Mouse (Mus musculus) liver, embryonic 13.5 days (tissue): ENCODE measurements around the gene Nr5a2. TPM values are rescaled to one million over a fixed set of nuclear protein-coding genes. Genes with fewer than 3 reads are reported as not detected.

Experiments used
- ATAC-seq: fragments of 200-750 bp; cut with Nextera tagmentation; 2 replicates; pipeline ENCODE4 v1.8.0; 2017; ENCODE audit warnings: low read depth, mild to moderate bottlenecking, moderate number of reproducible peaks, moderate library complexity
- DNase-seq: peaks from one replicate; pipeline ENCODE4 v3.0.0; 2022
- H3K27ac ChIP-seq: fragments of 300-500 bp; sonication (generic); 2 replicates; pipeline ENCODE4 v1.5.1; 2015; ENCODE audit warnings: moderate library complexity, mild to moderate bottlenecking, inconsistent platforms
- H3K27me3 ChIP-seq: fragments of 300-500 bp; sonication (generic); 2 replicates; pipeline ENCODE4 v1.6.1; 2015; ENCODE audit warnings: mild to moderate bottlenecking, inconsistent platforms
- H3K36me3 ChIP-seq: fragments of 300-500 bp; sonication (generic); 2 replicates; pipeline ENCODE4 v1.6.1; 2015; ENCODE audit warnings: mild to moderate bottlenecking, inconsistent platforms
- H3K4me1 ChIP-seq: fragments of 300-500 bp; sonication (generic); replicated peaks from 2 replicates; pipeline ENCODE4 v1.6.1; 2015; ENCODE audit warnings: inconsistent platforms
- H3K4me2 ChIP-seq: fragments of 300-500 bp; sonication (generic); 2 replicates; pipeline ENCODE4 v1.6.1; 2015; ENCODE audit warnings: inconsistent platforms, mild to moderate bottlenecking, moderate library complexity
- H3K4me3 ChIP-seq: fragments of 300-500 bp; sonication (generic); replicated peaks from 2 replicates; pipeline ENCODE4 v1.5.1; 2015; ENCODE audit warnings: mild to moderate bottlenecking, inconsistent platforms
- H3K9ac ChIP-seq: fragments of 300-500 bp; sonication (generic); 2 replicates; pipeline ENCODE4 v1.6.1; 2015; ENCODE audit warnings: mild to moderate bottlenecking, inconsistent platforms
- H3K9me3 ChIP-seq: fragments of 300-500 bp; sonication (generic); replicated peaks from 2 replicates; pipeline ENCODE4 v1.6.1; 2016; ENCODE audit warnings: inconsistent platforms
- WGBS: fragments of 180-500 bp; shearing (Covaris S2); methylation state at CpG from one replicate; pipeline ENCODE4 v1.1.7; 2015; ENCODE audit not compliant: insufficient replicate concordance; 5-methylcytosine and 5-hydroxymethylcytosine counted together
- polyA plus RNA-seq: library from polyadenylated mRNA; unstranded; fragments of >200 nt; fragmentation: Nextera tagmentation; extraction: Ambion mirVana; gene quantifications from 2 replicates; pipeline ENCODE4 v1.2.1, GENCODE M21; 2015

Nr5a2 gene
- polyA plus RNA-seq, 1 experiment from 2014 or later = 1.4 TPM

- H3K9ac ChIP-seq = no peak overlapping the region
- ATAC-seq (no peak), DNase-seq (no peak)
- H3K36me3 ChIP-seq = no peaks in the 10 kb centered on the region
- peaks cover 15% of the 10 kb centered on the region; the same call in 1 of the 2 replicates for H3K4me1 ChIP-seq
- no peaks in the 10 kb centered on the region for H3K9me3 ChIP-seq
- H3K27me3 ChIP-seq = no peaks in the 10 kb centered on the region
- H3K4me2 ChIP-seq = no peak overlapping the region
- H3K4me3 ChIP-seq = no peak overlapping the region
- H3K27ac ChIP-seq = no peak overlapping the region; the same call in 1 of the 2 replicates
- WGBS = 50% methylated on average over 8 of the region's 8 CpGs
Measured at GRCm38 (mm10) chr1:136935316-136935959, 24.8 kb downstream of the Nr5a2 start.

- ATAC-seq = no peak
- Histone ChIP-seq H3K4me1 (peaks cover 15% of the 10 kb centered on the region; the same call in 1 of the 2 replicates), H3K27me3 (no peaks in the 10 kb centered on the region), H3K9ac (no peak overlapping the region), H3K27ac (no peak overlapping the region), H3K36me3 (no peaks in the 10 kb centered on the region), H3K9me3 (no peaks in the 10 kb centered on the region), H3K4me3 (no peak overlapping the region), H3K4me2 (no peak overlapping the region)
- WGBS = 75% methylated on average over 10 of the region's 10 CpGs
- no peak for DNase-seq
Measured at GRCm38 (mm10) chr1:136934051-136934450, 26.2 kb downstream of the Nr5a2 start.

GRCm38 (mm10) chr1:136931026-136931425 is 29.2 kb downstream of the Nr5a2 start:
- Histone ChIP-seq H3K4me1 (peaks cover 15% of the 10 kb centered on the region; the same call in 1 of the 2 replicates), H3K27me3 (no peaks in the 10 kb centered on the region), H3K9me3 (no peaks in the 10 kb centered on the region), H3K36me3 (no peaks in the 10 kb centered on the region), H3K9ac (no peak overlapping the region), H3K4me2 (no peak overlapping the region), H3K4me3 (no peak overlapping the region), H3K27ac (no peak overlapping the region)
- ATAC-seq (no peak), DNase-seq (no peak)
- 66% methylated on average over 5 of the region's 5 CpGs for WGBS

- 66% methylated on average over 6 of the region's 6 CpGs for WGBS
- no peaks in the 10 kb centered on the region for H3K36me3 ChIP-seq
- no peaks in the 10 kb centered on the region for H3K27me3 ChIP-seq
- no peaks in the 10 kb centered on the region for H3K9me3 ChIP-seq
- no peak overlapping the region for H3K4me3 ChIP-seq
- H3K4me2 ChIP-seq = no peak overlapping the region; the same call in 1 of the 2 replicates
- DNase-seq = no peak
- ATAC-seq = peak; percentile 63
- peak overlapping the region; percentile 58 for H3K27ac ChIP-seq
- H3K9ac ChIP-seq = no peak overlapping the region
- peaks cover 9% of the 10 kb centered on the region; the same call in 1 of the 2 replicates for H3K4me1 ChIP-seq
Measured at GRCm38 (mm10) chr1:136929743-136930142, 30.5 kb downstream of the Nr5a2 start.

- Histone ChIP-seq H3K4me1 (peaks cover 6% of the 10 kb centered on the region; the same call in 1 of the 2 replicates), H3K27me3 (no peaks in the 10 kb centered on the region), H3K36me3 (no peaks in the 10 kb centered on the region), H3K9me3 (no peaks in the 10 kb centered on the region), H3K4me2 (no peak overlapping the region), H3K9ac (no peak overlapping the region), H3K4me3 (no peak overlapping the region), H3K27ac (no peak overlapping the region)
- WGBS = 58% methylated on average over 9 of the region's 9 CpGs
- DNase-seq (no peak), ATAC-seq (no peak)
Measured at GRCm38 (mm10) chr1:136927428-136927827, 32.8 kb downstream of the Nr5a2 start.

GRCm38 (mm10) chr1:136926026-136926425 is 34.2 kb downstream of the Nr5a2 start:
- H3K9me3 ChIP-seq = no peaks in the 10 kb centered on the region
- H3K9ac ChIP-seq = no peak overlapping the region
- no peak overlapping the region for H3K4me3 ChIP-seq
- 0 out of 2 replicates have a peak, but pooled peaks have one; percentile 37 for ATAC-seq
- H3K4me1 ChIP-seq = peaks cover 6% of the 10 kb centered on the region; the same call in 1 of the 2 replicates
- no peaks in the 10 kb centered on the region for H3K27me3 ChIP-seq
- H3K27ac ChIP-seq = no peak overlapping the region
- 17% methylated on average over 3 of the region's 3 CpGs for WGBS
- no peak for DNase-seq
- H3K4me2 ChIP-seq = no peak overlapping the region
- no peaks in the 10 kb centered on the region for H3K36me3 ChIP-seq

GRCm38 (mm10) chr1:136920089-136920488 is 40.2 kb downstream of the Nr5a2 start:
- H3K27ac ChIP-seq = no peak overlapping the region
- 62% methylated on average over 4 of the region's 4 CpGs for WGBS

GRCm38 (mm10) chr1:136918791-136919190 is 41.5 kb downstream of the Nr5a2 start:
- no peak overlapping the region for H3K4me3 ChIP-seq
- no peak overlapping the region for H3K9ac ChIP-seq
- H3K4me1 ChIP-seq = no peaks in the 10 kb centered on the region
- H3K36me3 ChIP-seq = no peaks in the 10 kb centered on the region
- H3K27ac ChIP-seq = no peak overlapping the region
- no peaks in the 10 kb centered on the region for H3K9me3 ChIP-seq
- no peak overlapping the region for H3K4me2 ChIP-seq
- DNase-seq (no peak), ATAC-seq (no peak)
- no peaks in the 10 kb centered on the region for H3K27me3 ChIP-seq
- 34% methylated on average over 9 of the region's 9 CpGs for WGBS

More at GRCm38 (mm10) chr1:136920089-136920488, 40.2 kb downstream of the Nr5a2 start:
- Histone ChIP-seq H3K9ac (no peak overlapping the region), H3K36me3 (no peaks in the 10 kb centered on the region), H3K4me3 (no peak overlapping the region), H3K4me1 (no peaks in the 10 kb centered on the region), H3K27me3 (no peaks in the 10 kb centered on the region), H3K9me3 (no peaks in the 10 kb centered on the region), H3K4me2 (no peak overlapping the region)
- ATAC-seq (no peak), DNase-seq (no peak)

- no peak for DNase-seq
- H3K4me3 ChIP-seq = no peak overlapping the region
- no peak overlapping the region for H3K4me2 ChIP-seq
- WGBS = 15% methylated on average over 11 of the region's 11 CpGs
- no peak overlapping the region for H3K27ac ChIP-seq
- no peaks in the 10 kb centered on the region for H3K9me3 ChIP-seq
- no peak overlapping the region for H3K9ac ChIP-seq
- no peaks in the 10 kb centered on the region for H3K27me3 ChIP-seq
- ATAC-seq = no peak
- no peaks in the 10 kb centered on the region for H3K36me3 ChIP-seq
- H3K4me1 ChIP-seq = 0 out of 2 replicates have a peak, but pooled peaks cover 7% of the 10 kb centered on the region
Measured at GRCm38 (mm10) chr1:136915438-136915837, 44.8 kb downstream of the Nr5a2 start.

- Histone ChIP-seq H3K4me1 (0 out of 2 replicates have a peak, but pooled peaks cover 7% of the 10 kb centered on the region), H3K9me3 (no peaks in the 10 kb centered on the region), H3K4me2 (no peak overlapping the region), H3K27ac (no peak overlapping the region), H3K27me3 (no peaks in the 10 kb centered on the region), H3K36me3 (no peaks in the 10 kb centered on the region), H3K4me3 (no peak overlapping the region), H3K9ac (no peak overlapping the region)
- 66% methylated on average over 10 of the region's 10 CpGs for WGBS
- DNase-seq (no peak), ATAC-seq (no peak)
Measured at GRCm38 (mm10) chr1:136911996-136912395, 48.3 kb downstream of the Nr5a2 start.

GRCm38 (mm10) chr1:136911594-136911860 is 48.7 kb downstream of the Nr5a2 start:
- Histone ChIP-seq H3K9ac (no peak overlapping the region), H3K27me3 (no peaks in the 10 kb centered on the region), H3K4me3 (no peak overlapping the region), H3K27ac (no peak overlapping the region), H3K9me3 (no peaks in the 10 kb centered on the region), H3K36me3 (no peaks in the 10 kb centered on the region), H3K4me2 (no peak overlapping the region), H3K4me1 (0 out of 2 replicates have a peak, but pooled peaks cover 7% of the 10 kb centered on the region)
- no peak for ATAC-seq
- no peak for DNase-seq
- 57% methylated on average over 2 of the region's 2 CpGs for WGBS
